Mouse (Mus musculus): ENCODE results near the gene Cnr2. TPM values are rescaled to one million over a fixed set of nuclear protein-coding genes. Genes with fewer than 3 reads are reported as not detected.

Gene Cnr2
- polyA plus RNA-seq, 1 experiment from 2014 or later: 0.08 TPM

GRCm38 (mm10) chr4:135946659-135947301, 51.6 kb downstream of the Cnr2 start:
- Histone ChIP-seq H3K36me3 (peaks cover 10% of the 10 kb centered on the region), H3K9ac (replicated peaks) (peak overlapping the region; percentile 64), H3K27me3 (no peaks in the 10 kb centered on the region), H3K9me3 (no peaks in the 10 kb centered on the region), H3K4me3 (peak overlapping the region; percentile 54), H3K4me1 (peaks cover 19% of the 10 kb centered on the region), H3K4me2 (replicated peaks) (peak overlapping the region; percentile 85), H3K27ac (replicated peaks) (peak overlapping the region; percentile 79)
- peak; percentile 24 for ATAC-seq (replicated peaks)
- WGBS: 2% methylated on average over 28 of the region's 28 CpGs

- WGBS: 90% methylated on average over 8 of the region's 8 CpGs
- H3K27me3 ChIP-seq: no peaks in the 10 kb centered on the region
- ATAC-seq (replicated peaks): no peak
- H3K36me3 ChIP-seq: peaks cover 15% of the 10 kb centered on the region
- peaks cover 19% of the 10 kb centered on the region for H3K4me1 ChIP-seq
- H3K4me3 ChIP-seq: no peak overlapping the region
- H3K9ac ChIP-seq (replicated peaks): no peak overlapping the region
- no peak overlapping the region for H3K27ac ChIP-seq (replicated peaks)
- H3K4me2 ChIP-seq (replicated peaks): no peak overlapping the region
- H3K9me3 ChIP-seq: no peaks in the 10 kb centered on the region
These were observed 52.9 kb downstream of the Cnr2 start for GRCm38 (mm10) chr4:135948142-135948541.

- ATAC-seq (replicated peaks): no peak
- WGBS: 83% methylated on average over 10 of the region's 10 CpGs
- Histone ChIP-seq H3K4me2 (replicated peaks) (no peak overlapping the region), H3K27me3 (no peaks in the 10 kb centered on the region), H3K27ac (replicated peaks) (no peak overlapping the region), H3K4me3 (no peak overlapping the region), H3K4me1 (peaks cover 19% of the 10 kb centered on the region), H3K36me3 (peaks cover 15% of the 10 kb centered on the region), H3K9me3 (no peaks in the 10 kb centered on the region), H3K9ac (replicated peaks) (no peak overlapping the region)
These were observed 54.3 kb downstream of the Cnr2 start for GRCm38 (mm10) chr4:135949475-135949874.

DNA sequence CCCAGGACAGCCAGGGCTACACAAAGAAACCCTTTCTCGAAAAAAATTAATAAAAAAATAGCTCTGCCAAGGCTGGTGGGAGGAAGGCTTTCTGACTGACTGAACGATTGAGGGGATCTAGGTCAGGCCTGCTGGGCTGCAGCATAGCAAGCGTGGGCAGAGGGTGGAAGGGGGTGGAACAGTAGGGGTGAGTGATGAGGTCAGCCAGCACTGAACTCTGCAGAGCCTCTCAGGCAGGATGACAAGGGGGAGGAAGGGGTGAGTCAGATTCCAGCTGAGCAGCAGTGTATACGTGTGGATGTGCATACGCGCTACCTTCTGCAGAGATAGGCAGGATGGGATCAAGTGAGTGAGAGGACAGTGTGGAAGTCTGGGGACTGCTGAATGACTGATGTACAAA, 54.7 kb downstream of the Cnr2 start:
- WGBS: 74% methylated on average over 6 of the region's 6 CpGs
- Histone ChIP-seq H3K4me1 (peaks cover 19% of the 10 kb centered on the region), H3K36me3 (peaks cover 16% of the 10 kb centered on the region), H3K4me2 (replicated peaks) (no peak overlapping the region), H3K4me3 (no peak overlapping the region), H3K9ac (replicated peaks) (no peak overlapping the region), H3K27ac (replicated peaks) (no peak overlapping the region), H3K9me3 (no peaks in the 10 kb centered on the region), H3K27me3 (no peaks in the 10 kb centered on the region)
- ATAC-seq (replicated peaks): no peak

GRCm38 (mm10) chr4:135950365-135950764, 55.2 kb downstream of the Cnr2 start:
- no peak for ATAC-seq (replicated peaks)
- 92% methylated on average over 6 of the region's 6 CpGs for WGBS
- Histone ChIP-seq H3K36me3 (peaks cover 20% of the 10 kb centered on the region), H3K27ac (replicated peaks) (no peak overlapping the region), H3K9me3 (no peaks in the 10 kb centered on the region), H3K4me2 (replicated peaks) (no peak overlapping the region), H3K27me3 (no peaks in the 10 kb centered on the region), H3K4me3 (no peak overlapping the region), H3K4me1 (peaks cover 19% of the 10 kb centered on the region), H3K9ac (replicated peaks) (no peak overlapping the region)

DNA sequence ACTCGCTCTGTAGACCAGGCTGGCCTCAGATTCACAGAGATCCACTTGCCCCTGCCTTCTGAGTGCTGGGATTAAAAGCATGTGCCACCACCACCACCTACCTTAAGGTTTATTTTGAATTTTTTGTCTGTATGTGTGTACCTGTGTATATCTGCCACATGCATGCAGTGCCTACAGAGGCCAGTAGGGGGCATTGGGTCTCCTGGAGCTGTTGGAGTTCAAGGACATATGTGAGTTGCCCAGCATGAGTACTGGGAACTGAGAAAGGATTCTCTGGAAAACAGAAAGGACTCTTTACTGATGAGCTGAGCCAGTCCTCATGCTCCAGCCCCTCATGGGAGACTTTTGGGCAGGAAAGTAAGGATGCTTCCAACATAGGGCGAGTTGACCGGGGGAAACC, 56.3 kb downstream of the Cnr2 start:
- Histone ChIP-seq H3K9me3 (no peaks in the 10 kb centered on the region), H3K27me3 (no peaks in the 10 kb centered on the region), H3K27ac (replicated peaks) (no peak overlapping the region), H3K4me1 (peaks cover 14% of the 10 kb centered on the region), H3K36me3 (peaks cover 28% of the 10 kb centered on the region), H3K4me3 (no peak overlapping the region), H3K4me2 (replicated peaks) (no peak overlapping the region), H3K9ac (replicated peaks) (no peak overlapping the region)
- WGBS: 95% methylated on average over 3 of the region's 3 CpGs
- ATAC-seq (replicated peaks): no peak

GRCm38 (mm10) chr4:135953179-135953578, 58.0 kb downstream of the Cnr2 start:
- Histone ChIP-seq H3K4me3 (no peak overlapping the region), H3K27me3 (no peaks in the 10 kb centered on the region), H3K9ac (replicated peaks) (no peak overlapping the region), H3K36me3 (peaks cover 28% of the 10 kb centered on the region), H3K9me3 (no peaks in the 10 kb centered on the region), H3K4me2 (replicated peaks) (no peak overlapping the region), H3K27ac (replicated peaks) (no peak overlapping the region), H3K4me1 (peaks cover 2% of the 10 kb centered on the region)
- ATAC-seq (replicated peaks): no peak
- WGBS: 92% methylated on average over 3 of the region's 3 CpGs

GRCm38 (mm10) chr4:135954241-135954640, 59.0 kb downstream of the Cnr2 start:
- H3K4me3 ChIP-seq: no peak overlapping the region
- H3K4me2 ChIP-seq (replicated peaks): no peak overlapping the region
- H3K9ac ChIP-seq (replicated peaks): no peak overlapping the region
- no peak overlapping the region for H3K27ac ChIP-seq (replicated peaks)
- no peaks in the 10 kb centered on the region for H3K27me3 ChIP-seq
- no peaks in the 10 kb centered on the region for H3K4me1 ChIP-seq
- peaks cover 37% of the 10 kb centered on the region for H3K36me3 ChIP-seq
- no peaks in the 10 kb centered on the region for H3K9me3 ChIP-seq
- ATAC-seq (replicated peaks): peak; percentile 67; the same call in 1 of the 2 replicates
- 14% methylated on average over 2 of the region's 2 CpGs for WGBS

DNA sequence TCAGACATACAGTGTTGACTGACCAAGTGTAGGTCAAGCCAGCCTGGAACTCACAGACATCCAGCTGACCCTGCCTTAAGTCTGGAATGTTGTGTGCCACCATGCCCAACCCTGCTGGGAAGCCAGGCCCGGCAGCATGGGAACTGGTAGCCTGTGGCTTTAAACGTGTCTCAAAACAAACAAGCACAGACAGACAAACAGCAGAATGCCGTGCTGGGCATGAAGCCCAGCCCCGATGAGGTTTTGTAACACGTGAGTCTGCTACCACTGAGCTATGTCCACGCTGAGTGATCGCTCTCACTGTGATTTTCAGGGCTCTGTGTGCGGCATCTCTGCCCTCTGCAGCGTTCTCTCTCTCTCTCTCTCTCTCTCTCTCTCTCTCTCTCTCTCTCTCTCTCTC, 60.7 kb downstream of the Cnr2 start:
- ATAC-seq (replicated peaks): no peak
- WGBS: 82% methylated on average over 9 of the region's 9 CpGs

GRCm38 (mm10) chr4:135958354-135958753, 63.2 kb downstream of the Cnr2 start:
- Histone ChIP-seq H3K36me3 (peaks cover 32% of the 10 kb centered on the region), H3K9me3 (no peaks in the 10 kb centered on the region), H3K4me3 (no peak overlapping the region), H3K9ac (replicated peaks) (no peak overlapping the region), H3K27me3 (no peaks in the 10 kb centered on the region), H3K4me1 (peaks cover 7% of the 10 kb centered on the region), H3K4me2 (replicated peaks) (no peak overlapping the region), H3K27ac (replicated peaks) (no peak overlapping the region)
- ATAC-seq (replicated peaks): no peak
- 62% methylated on average over 8 of the region's 8 CpGs for WGBS

More for the DNA sequence above, 60.7 kb downstream of the Cnr2 start:
- Histone ChIP-seq H3K36me3 (peaks cover 37% of the 10 kb centered on the region), H3K9me3 (no peaks in the 10 kb centered on the region), H3K27me3 (no peaks in the 10 kb centered on the region), H3K4me3 (no peak overlapping the region), H3K4me1 (no peaks in the 10 kb centered on the region), H3K4me2 (replicated peaks) (no peak overlapping the region), H3K27ac (replicated peaks) (no peak overlapping the region), H3K9ac (replicated peaks) (no peak overlapping the region)

DNA sequence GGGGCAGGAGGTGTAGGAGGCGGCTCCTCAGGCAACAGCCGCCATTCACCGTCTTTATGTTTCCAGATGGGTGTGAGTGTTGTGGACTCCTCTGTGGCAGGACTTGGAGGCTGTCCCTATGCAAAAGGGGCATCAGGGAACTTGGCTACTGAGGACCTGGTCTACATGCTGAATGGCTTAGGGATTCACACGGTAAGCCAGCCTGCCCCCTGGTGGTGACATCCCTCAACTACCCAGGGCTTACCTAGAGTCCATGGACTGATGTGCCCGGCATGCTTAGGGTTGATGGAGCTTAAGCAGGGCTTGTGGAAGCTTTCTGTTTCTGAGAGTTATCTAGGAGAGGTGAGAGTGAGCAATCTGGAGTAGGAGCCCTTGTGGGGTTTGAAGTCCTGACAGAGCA, 65.5 kb downstream of the Cnr2 start:
- Histone ChIP-seq H3K9me3 (no peaks in the 10 kb centered on the region), H3K27ac (replicated peaks) (no peak overlapping the region), H3K27me3 (no peaks in the 10 kb centered on the region), H3K4me2 (replicated peaks) (no peak overlapping the region), H3K4me3 (no peak overlapping the region), H3K9ac (replicated peaks) (no peak overlapping the region), H3K36me3 (peaks cover 24% of the 10 kb centered on the region), H3K4me1 (peaks cover 17% of the 10 kb centered on the region)
- no peak for ATAC-seq (replicated peaks)
- 18% methylated on average over 5 of the region's 5 CpGs for WGBS

GRCm38 (mm10) chr4:135961709-135962108, 66.5 kb downstream of the Cnr2 start:
- peaks cover 17% of the 10 kb centered on the region for H3K4me1 ChIP-seq
- no peak overlapping the region for H3K4me3 ChIP-seq
- no peaks in the 10 kb centered on the region for H3K9me3 ChIP-seq
- H3K27ac ChIP-seq (replicated peaks): no peak overlapping the region
- H3K27me3 ChIP-seq: no peaks in the 10 kb centered on the region
- H3K36me3 ChIP-seq: peaks cover 28% of the 10 kb centered on the region
- 98% methylated on average over 5 of the region's 5 CpGs for WGBS
- ATAC-seq (replicated peaks): no peak
- no peak overlapping the region for H3K9ac ChIP-seq (replicated peaks)
- no peak overlapping the region for H3K4me2 ChIP-seq (replicated peaks)

- H3K4me2 ChIP-seq (replicated peaks): no peak overlapping the region
- H3K36me3 ChIP-seq: peaks cover 31% of the 10 kb centered on the region
These were observed 67.0 kb downstream of the Cnr2 start for GRCm38 (mm10) chr4:135962198-135962597.

More at GRCm38 (mm10) chr4:135962198-135962597, 67.0 kb downstream of the Cnr2 start:
- Histone ChIP-seq H3K4me3 (no peak overlapping the region), H3K9ac (replicated peaks) (no peak overlapping the region), H3K27me3 (no peaks in the 10 kb centered on the region), H3K4me1 (peaks cover 17% of the 10 kb centered on the region), H3K9me3 (no peaks in the 10 kb centered on the region), H3K27ac (replicated peaks) (no peak overlapping the region)
- 89% methylated on average over 7 of the region's 7 CpGs for WGBS
- ATAC-seq (replicated peaks): no peak

Measured in forebrain, embryonic 15.5 days (tissue).